Mouse (Mus musculus) gastrocnemius, adult 8-10 months (tissue): ENCODE measurements around the gene Bid. TPM values are rescaled to one million over a fixed set of nuclear protein-coding genes. Genes with fewer than 3 reads are reported as not detected.

Experiments
- DNase-seq, 2 experiments: peaks; one replicate each; pipeline ENCODE4 v3.0.0; 2022; ENCODE audit warnings: low spot score in 2 of 2
- total RNA-seq, 4 experiments: library from RNA; stranded (reverse); gene quantifications; 2 replicates each; pipeline ENCODE4 v1.2.4; 2022

The Bid gene
- under 1 TPM; 0.31 to 0.76 (median 0.66) TPM for total RNA-seq

DNA sequence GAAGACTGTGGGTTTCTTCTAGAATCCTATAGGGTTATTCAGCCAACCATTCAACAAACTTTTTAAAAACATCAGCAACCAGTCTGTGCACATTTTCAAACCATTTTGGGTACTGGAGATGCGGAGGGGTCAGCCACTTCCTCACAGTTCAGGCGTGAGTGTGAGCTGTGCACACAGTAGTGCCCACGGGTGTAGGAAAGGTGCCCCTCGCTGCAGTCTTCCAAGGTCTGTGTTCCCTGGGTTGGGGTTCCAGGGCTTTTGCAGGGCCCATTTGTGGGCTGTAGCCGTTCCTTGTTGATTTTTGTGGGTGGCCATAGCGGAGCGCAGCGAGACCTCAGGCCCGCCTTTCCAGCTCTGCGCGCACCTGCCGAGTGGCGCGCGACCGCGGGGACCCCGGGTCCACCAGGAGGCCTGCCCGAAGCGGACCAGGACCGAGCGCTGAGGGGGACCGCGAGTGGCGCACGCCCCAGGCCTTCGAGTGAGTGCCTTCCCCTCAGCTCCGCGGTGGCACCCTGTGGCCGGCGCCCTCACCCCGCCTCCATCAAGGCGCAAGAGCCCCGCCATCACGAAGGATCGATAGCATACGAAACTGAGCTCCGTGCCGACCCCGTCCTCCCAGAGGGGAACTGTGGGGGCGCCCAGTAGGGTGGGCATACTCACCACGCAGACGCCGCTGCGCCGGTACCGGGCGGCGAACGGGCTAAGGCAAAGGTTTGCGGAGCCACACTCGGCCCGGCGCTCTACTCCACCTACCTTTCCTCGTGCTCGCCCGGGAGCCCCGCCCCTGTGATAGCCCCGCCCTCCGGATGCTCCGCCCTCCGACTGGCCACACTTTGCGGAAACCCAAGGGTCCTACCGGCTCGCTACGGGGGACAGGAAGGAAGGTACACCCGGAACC, at the start of gene Bid:
TSS of gene Bid (minus strand) at position 780 of the 898 bp plus-strand sequence.
- DNase-seq: peak; percentile 79 to 83

DNA sequence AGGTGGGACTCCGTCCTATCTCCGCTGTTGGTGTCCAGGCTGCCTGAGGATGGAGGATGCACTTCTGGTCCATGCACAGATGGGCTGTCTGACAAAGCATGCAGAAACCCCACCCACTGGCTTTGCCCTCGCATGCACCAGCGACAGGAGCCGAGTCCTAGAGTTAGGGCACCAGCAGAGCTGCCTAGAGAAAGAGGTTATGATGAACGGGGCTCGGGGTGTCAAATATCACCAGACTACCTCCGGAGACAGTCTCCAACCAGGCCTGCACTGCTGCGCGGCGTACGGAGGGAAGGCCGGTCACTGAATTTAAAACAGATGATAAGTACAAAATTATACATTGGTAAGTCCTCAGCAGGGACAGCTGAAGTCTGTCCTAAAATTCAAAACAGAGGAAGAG, 49.2 kb upstream of the Bid start:
- DNase-seq: no peak

DNA sequence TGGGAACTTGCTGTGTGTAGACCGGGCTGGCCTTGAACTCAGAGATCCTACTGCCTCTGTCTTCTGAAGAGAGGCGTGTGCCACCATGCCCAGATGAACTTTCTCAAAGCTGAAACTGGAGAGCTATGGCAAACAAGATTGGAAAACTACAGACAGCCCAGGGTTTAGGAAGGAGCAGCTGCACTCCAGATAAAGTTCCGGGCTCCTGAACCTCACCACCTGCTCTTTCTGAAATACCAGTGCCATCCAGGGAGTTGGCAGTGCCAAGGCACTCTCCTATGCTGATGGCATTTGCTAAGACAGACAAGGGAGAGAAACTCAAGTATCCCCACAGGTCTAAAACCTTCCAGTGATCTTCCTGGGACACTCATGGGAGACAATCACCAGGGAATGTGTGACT, 47.5 kb upstream of the Bid start:
- DNase-seq: no peak

DNA sequence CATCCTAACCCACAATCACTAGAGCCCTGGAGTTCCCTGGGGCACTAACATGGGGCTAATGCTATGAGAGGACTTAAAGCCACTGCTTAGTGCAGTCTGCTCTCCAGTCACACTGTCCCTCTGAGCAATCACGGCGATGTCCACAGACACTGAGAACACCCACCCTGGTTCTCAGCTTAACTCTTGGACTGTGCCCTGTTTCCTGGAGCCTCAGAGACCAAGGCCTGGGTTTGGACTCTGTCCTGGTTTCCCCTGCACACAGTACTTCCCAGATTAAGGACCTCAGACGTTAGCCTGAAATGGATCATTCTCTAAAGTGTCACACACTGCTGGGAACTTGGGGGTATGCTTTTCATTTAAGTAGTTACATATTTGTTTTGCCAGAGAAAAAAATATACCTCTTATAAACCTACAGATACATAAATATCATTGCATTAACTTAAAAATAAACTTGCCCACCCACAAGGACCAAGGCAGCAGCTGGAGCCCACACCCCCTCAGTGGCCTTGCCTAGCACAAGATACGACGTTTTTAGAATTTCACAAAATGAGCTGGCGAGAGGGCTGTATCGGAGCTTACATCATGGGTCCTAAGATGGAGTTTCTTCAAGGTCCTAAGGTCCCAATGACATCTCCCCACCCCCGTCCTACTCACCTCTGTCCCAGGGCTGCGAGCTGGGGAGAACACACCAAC, 43.8 kb upstream of the Bid start:
- no peak for DNase-seq

DNA sequence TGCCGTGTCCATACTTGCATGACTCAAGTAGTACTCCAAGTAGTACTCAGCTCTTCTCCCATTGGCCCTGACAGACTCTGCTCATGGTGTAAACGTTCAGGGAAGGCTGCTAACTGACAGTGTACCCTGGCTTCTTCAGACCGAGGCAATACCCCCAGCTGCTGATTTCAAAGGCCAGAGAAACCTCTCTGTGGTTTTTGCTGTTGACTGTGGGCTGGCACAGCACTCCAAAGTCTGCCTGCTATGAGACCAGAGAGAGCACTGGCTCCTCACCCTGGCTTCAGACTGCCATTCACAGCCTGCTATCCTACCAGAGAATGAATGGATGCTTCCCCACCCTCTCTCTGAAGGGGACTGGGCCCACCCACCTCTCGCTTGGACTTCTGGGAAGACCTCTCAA, 40.7 kb upstream of the Bid start:
- DNase-seq: no peak

DNA sequence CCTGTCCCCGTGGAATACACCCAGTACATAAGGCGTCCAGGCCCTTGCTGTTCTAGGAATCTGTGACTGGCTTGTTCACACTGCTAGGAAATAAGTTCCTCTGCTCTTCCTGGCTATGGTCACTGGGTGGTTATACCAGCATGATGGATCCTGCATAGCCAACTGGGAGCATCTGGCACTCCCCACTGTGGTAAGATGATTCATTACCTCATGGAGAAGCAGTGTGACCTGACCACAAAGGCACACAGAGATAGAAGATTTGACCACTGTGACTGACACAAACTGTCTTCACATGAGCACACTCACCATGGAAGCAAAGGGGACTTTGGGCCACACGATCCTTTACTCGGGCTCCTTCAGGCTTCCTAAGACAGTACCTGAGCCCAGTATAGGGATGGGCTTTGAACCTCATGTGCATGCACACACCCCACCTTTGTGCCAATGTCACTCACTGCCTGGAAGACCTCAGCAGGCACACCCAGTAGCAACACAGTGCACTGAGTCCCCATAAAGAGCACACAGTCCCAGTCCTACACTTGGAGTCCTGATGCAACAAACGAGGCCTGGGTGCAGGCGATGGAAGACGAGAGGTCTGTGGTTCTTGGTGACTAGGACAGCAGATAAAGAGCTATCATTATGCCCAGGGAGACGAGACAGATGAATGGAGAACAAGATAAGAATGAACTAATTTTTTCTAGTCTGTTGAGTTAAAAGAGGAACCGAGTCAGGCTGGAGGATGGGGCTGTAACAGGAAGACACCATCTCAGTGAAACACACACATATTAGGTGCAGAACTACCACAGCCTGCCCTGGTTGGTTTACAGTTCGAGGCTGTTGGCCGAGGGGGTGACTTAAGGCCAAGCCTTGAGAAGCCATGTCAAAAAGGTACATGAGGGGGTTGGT, 39.9 kb upstream of the Bid start:
- no peak for DNase-seq

DNA sequence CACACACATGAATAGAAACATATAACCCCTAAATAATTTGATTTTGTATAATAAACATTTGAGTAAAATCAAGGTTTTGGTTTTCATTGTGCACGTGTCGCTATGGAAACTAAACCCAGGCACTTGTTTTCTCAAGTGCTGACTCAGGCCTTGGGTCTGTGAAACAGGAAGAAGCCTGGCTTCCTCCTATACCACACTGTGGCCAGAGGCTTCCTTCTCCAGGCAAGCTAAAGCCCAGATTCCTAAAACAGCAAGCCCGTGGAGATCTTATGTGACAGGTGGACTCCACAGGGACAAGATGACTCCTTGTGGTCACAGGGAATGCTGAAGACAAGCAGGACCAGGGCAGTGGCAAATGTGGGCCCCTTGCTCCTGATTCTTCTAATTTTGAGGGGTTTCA, 38.6 kb upstream of the Bid start:
- DNase-seq: no peak

DNA sequence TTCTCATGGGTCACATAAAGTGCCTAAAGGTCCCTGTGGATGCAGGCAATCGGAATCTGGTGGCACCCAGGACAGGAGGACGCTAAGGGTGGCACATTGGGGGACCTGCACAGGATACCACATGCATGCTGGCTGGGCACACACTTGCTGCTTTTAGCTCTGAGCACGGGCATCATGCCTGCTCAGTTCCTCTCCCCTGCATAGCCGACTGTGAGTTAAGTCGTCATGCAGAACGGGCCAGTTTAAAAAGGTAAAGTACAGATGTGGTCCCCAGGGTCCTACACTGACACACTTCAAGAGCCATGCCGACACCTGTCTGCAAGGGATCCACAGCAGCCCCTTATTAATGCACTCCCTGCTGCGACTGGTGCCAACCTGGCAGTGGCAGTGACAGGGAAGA, 37.6 kb upstream of the Bid start:
- DNase-seq: no peak

DNA sequence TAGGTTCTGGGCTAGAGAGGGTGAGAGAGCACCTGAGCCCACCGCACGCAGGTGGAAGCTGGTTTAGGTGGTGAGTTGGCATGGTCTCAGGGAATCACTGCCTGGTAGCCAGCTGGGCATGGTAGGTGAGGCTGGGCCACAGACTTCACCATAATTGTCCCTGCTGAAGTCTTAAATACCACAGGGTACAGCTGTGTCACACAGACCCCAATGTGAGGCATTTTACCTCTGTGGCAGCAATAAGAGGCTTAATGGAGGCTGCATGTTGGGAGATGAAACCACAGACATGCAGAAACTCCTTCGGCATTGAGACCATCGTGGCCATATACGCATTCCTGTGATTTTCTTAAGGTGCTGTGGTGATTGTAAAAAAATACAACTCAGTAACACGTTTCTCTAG, 35.8 kb upstream of the Bid start:
- no peak for DNase-seq

DNA sequence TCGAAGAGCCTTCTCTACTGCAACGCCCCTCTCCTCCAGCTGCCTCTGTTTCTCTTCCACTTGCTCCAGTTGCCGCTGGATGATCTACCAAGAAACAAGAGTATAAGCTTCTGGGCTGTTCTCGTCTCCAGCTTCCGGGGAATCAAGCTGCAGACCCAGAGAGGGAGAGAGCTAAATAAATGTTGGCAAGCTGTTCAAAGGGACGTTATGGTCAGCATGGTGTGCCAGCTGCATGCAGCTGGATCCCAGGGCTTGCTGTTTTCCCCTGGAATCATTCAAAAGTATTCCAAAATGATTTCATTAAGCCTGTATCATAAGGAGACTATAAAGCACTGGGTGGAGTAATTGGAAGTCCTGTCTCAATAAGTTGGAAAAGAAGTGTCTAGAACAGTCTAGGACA, 34.7 kb upstream of the Bid start:
- DNase-seq: no peak

DNA sequence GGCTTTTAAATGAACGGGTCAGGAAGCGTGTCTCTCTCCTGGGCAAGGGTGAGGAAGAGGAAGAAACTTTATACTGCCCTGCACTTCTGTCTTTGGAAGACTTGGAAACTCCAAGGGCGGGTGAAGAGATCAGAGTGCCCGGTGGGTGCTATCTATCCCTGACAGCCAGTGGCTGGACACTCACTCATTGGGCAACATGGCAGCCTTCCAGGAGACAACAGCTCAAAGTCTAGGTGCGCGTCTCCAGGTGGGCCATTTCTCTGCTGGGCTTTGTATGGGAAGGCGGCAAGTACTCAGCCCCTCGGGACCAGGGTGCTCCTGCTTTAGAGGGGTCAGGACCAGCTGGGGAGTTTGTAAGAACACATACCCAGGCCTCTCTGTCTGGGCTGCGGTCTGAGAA, 28.9 kb upstream of the Bid start:
- no peak for DNase-seq

DNA sequence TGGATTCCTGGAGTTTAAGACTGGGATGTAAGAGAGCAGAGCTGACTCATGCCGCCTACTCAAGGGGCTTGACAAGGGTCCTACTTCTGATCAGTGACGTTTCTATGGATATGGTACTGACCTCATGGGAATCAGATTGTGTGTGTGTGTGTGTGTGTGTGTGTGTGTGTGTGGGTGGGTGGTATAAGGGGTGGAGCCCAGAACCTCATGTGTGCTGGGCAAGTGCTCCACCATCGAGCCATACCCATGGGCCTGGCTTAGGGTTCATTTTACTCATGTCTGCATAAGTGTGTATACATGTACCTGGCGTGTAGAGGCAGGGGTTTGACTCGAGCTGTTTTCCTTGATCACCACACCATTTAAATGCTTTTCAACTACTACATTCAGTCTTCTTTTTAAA, 27.3 kb upstream of the Bid start:
- DNase-seq: no peak

DNA sequence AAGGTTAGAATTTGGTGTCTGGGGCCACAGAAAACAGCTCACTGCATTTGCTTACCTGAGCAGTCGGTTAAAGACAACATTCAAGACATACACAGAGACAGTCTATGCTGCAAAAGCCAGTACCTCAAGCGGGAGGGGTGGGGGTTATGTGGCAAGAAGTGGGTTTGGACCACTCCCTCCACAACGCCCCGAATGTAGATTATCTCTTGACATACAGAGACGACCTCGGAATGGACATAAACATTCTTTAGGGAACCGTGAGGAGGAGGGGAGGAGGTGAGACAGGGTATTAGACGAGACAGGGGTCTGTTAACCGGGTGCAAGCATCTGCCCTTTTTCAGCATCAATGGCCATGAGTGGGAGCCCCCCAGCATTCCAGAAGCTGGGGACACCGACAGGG, 26.9 kb upstream of the Bid start:
- no peak for DNase-seq

DNA sequence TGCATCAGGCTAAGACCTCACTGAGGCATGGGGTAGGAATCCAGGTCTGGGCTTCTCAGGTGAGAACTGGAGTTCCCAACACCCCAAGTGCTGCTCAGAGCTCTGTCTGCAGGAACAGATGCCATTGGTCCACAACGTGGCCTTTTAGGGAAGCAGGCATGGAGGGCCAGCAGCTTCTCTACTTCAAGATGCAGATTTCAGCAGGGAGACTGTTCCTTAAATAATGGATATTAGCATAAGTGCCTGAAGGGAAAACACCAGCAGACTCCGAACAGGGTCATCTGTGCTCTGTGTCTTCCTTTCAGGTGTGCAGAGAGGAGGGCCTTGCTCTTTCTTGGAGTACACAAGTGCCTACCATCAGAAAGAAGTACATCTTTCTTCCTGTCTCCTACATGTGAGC, 26.4 kb upstream of the Bid start:
- DNase-seq: no peak

DNA sequence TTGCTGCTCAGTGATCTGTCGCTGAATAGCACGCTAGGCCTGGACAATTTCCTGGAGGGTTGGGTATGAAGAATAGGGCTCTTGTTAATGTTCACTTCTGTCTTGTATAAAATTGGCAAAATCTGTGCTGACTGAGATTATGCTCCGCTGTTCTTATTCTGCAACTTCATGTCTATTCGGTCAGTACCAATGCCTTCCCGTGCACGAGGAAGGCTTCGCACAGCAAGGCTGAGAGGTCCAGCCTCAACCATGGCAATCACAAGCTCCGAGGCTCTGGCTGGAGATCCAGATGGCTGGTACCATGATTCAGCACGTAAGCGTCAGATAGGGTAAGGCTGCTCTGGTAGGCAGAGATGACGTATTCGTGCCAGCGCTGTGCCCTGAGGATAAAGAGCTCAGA, 24.9 kb upstream of the Bid start:
- no peak for DNase-seq

DNA sequence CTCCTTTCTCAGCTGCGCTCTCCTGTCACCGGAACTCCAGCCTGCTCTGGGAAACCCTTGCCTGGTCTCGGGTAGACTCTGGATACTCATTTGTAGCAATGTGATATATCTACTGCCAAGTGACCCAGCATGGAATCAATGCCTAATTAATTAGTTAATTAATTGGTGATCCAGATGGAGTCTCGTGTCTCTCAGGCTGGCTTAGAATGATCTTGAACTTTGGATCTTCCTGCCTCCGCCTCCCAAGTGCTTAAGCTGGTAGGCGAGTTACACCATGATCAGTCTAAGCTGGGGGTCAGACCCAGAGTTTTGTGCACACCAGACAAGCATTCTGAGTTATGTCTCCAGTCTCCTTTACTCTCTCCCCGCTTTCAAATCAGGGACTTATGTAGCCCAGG, 24.4 kb upstream of the Bid start:
- DNase-seq: no peak

DNA sequence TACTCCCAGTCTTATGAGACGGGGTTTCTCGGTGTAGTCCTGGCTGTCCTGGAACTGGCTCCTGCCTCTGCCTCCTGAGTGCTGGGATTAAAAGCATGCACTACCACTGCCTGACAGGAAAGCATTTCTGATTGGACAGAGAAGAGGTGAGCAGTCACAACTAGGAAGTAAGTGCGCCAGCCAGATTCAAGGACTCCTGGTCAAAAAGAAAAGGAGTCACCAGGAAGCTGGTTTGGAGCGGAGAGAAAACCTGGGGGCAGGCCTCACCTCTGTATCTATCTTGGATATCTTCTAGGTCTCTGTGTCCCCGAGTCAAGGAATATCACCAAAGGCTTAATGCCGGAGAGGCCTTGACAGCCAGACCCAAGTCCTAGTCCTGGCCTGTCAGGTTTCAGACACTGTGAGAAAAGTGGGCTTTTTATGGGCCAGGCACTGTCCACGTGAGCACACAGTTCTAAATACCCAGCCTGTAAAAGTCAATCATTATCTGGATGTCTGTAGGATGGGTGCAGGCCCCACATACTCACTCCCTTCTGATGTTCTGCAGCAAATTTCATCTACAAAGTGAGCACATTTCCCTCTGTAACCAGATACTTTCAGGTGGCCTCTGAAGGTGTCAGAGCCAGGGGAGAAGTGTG, 23.9 kb upstream of the Bid start:
- no peak for DNase-seq

DNA sequence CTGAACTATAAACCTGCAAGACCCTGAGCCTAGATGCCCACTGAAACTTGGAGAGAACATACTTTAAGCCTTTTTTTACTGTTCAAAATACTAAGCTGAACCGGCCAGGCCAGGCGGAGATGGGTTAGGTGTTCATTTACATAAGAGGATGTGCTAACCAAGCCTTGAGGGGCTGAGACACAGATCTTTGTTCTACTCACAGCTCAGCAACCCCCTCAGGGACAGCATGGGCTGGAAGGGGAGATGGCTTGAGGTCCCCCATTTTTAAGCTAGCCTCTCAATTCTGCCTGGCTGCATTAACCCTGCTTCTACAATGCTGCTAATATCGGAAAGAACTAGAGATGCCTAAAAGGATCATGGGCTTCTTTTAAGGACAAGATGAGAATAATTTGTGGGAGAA, 23.1 kb upstream of the Bid start:
- DNase-seq: no peak

DNA sequence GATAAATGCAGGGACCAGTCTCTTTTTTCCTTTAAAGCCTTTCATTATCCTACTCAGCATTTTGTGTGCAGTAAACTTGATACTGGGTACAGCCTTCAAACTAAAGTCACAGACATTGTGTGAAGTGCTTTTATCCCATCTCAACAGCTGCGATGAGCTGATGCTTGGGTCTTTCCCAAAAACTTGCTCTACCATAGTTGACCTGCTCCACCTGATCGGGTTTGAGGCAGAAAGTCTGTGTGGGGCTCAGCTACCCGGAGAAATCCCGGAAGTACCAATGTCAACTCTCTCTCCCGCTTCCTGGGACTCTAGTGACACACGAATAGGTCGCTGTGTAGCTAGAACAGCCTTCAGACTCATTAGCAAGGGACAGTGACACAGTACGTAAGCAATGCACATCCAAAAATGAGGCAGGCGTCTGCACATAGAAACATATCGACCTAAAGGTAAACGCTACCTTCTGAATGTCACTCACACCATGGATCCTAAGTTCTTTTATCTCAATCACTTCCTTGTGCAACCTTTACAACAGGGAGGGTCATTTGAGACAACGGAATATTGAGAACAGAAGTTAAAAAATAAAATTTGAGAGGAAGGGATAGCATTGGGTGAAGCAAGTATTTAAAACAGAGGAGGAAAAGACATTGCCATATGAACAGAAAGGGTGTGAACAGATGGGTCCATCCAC, 22.3 kb upstream of the Bid start:
- DNase-seq: no peak

DNA sequence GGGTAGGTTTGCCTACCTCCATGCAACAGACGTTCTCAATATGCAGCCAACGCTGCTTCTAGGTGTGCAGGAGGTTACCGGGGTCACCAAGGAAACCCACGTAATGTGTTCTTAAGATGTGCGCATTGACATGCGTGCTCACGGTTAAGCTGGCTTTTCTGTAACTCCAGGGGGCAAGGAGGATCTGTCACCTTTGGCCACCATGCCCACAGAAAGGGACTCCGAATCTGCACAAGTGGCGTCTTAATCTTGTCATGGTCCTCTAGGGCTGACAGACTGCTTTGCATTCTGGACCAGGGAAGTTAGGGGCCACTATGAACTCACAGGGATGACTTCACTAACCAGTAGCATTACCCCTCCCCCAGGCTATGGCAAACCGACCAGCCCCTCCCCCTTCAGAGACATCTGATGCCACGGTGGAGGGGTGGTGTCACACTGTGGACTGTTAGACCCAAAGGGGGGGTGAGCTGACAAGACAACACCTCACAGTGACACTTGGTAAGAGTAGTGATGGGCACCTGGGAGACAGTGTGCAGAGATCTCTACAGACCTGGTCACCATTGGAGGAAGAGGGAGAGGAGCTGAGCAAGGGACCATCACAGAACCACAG, 21.5 kb upstream of the Bid start:
- no peak for DNase-seq
